Mouse (Mus musculus) midbrain, embryonic 11.5 days (tissue): Measurements from ENCODE around the gene Cbx8. TPM values are rescaled to one million over a fixed set of nuclear protein-coding genes. Genes with fewer than 3 reads are reported as not detected.

Source experiments
- ATAC-seq: fragments of 200-750 bp; cut with Nextera tagmentation; 2 replicates; pipeline ENCODE4 v1.8.0; 2017; ENCODE audit warnings: moderate TSS enrichment, moderate library complexity; ENCODE audit not compliant: low FRiP score
- DNase-seq: peaks from one replicate; pipeline ENCODE4 v3.0.0; 2015; ENCODE audit warnings: low spot score; ENCODE audit errors: missing footprints
- H3K27ac ChIP-seq: fragments of 300-500 bp; sonication (generic); 2 replicates; pipeline ENCODE4 v1.5.1; 2014; ENCODE audit warnings: low read depth, low read length
- H3K27me3 ChIP-seq: fragments of 300-500 bp; sonication (generic); 2 replicates; pipeline ENCODE4 v1.6.1; 2014; ENCODE audit warnings: mild to moderate bottlenecking, low read length, moderate library complexity, mixed read lengths; ENCODE audit not compliant: control insufficient read depth, insufficient read depth
- H3K36me3 ChIP-seq: fragments of 300-500 bp; sonication (generic); 2 replicates; pipeline ENCODE4 v1.6.1; 2014; ENCODE audit warnings: mild to moderate bottlenecking, low read length, moderate library complexity, mixed read lengths; ENCODE audit not compliant: control insufficient read depth, insufficient read depth
- H3K4me1 ChIP-seq: fragments of 300-500 bp; sonication (generic); 2 replicates; pipeline ENCODE4 v1.6.1; 2014; ENCODE audit warnings: low read length; ENCODE audit not compliant: control insufficient read depth, insufficient read depth
- H3K4me2 ChIP-seq: fragments of 300-500 bp; sonication (generic); 2 replicates; pipeline ENCODE4 v1.6.1; 2014; ENCODE audit warnings: mild to moderate bottlenecking, moderate library complexity
- H3K4me3 ChIP-seq: fragments of 300-500 bp; sonication (generic); 2 replicates; pipeline ENCODE4 v1.5.1; 2014; ENCODE audit warnings: low read depth, low read length
- H3K9ac ChIP-seq: fragments of 300-500 bp; sonication (generic); 2 replicates; pipeline ENCODE4 v1.6.1; 2014; ENCODE audit warnings: low read length
- H3K9me3 ChIP-seq: fragments of 300-500 bp; sonication (generic); 2 replicates; pipeline ENCODE4 v1.6.1; 2016; ENCODE audit warnings: low read length; ENCODE audit not compliant: control insufficient read depth
- WGBS: fragments of 180-500 bp; shearing (Covaris S2); extraction: QIAGEN DNeasy Blood & Tissue Kit; methylation state at CpG from one replicate; pipeline ENCODE4 v1.1.7; 2014; 5-methylcytosine and 5-hydroxymethylcytosine counted together
- polyA plus RNA-seq: library from polyadenylated mRNA; unstranded; fragments of >200 nt; fragmentation: Nextera tagmentation; extraction: Ambion mirVana; gene quantifications from 2 replicates; pipeline ENCODE4 v1.2.1, GENCODE M21; 2014

Cbx8 gene
- polyA plus RNA-seq, 1 experiment from 2014 or later, result 11.3 TPM

DNA sequence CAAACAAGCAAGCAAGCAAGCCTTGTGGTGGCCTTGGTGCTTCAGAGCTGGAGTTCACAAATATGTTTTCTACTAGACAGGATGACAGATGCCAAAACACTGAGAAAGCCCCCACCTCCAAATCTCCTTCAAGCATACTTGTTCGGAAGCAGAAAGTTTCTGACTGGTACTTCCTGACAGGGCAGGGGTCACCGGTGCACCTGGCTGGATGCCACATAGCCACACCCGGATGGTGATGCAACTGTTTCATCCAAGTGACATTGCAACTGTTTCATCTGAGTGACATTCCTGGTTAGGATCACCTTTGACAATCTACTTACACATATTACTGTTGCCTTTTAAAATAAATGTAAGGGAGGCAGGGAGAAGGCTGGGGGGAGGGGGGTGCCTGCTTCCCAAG is 43.6 kb downstream of the Cbx8 start:
- Histone ChIP-seq H3K4me1 (peaks cover 16% of the 10 kb centered on the region), H3K27me3 (peaks cover 12% of the 10 kb centered on the region), H3K27ac (no peak overlapping the region), H3K4me2 (no peak overlapping the region), H3K9ac (no peak overlapping the region), H3K36me3 (no peaks in the 10 kb centered on the region), H3K4me3 (no peak overlapping the region), H3K9me3 (no peaks in the 10 kb centered on the region)
- no peak for DNase-seq
- 87% methylated on average over 3 of the region's 3 CpGs for WGBS
- no peak for ATAC-seq

GRCm38 (mm10) chr11:118995448-118995847 is 45.3 kb downstream of the Cbx8 start:
- no peak overlapping the region for H3K9ac ChIP-seq
- no peak overlapping the region for H3K4me2 ChIP-seq
- DNase-seq (no peak), ATAC-seq (no peak)
- H3K27me3 ChIP-seq, result peaks cover 12% of the 10 kb centered on the region
- H3K36me3 ChIP-seq, result no peaks in the 10 kb centered on the region
- peaks cover 16% of the 10 kb centered on the region for H3K4me1 ChIP-seq
- WGBS, result 29% methylated on average over 4 of the region's 4 CpGs
- H3K9me3 ChIP-seq, result no peaks in the 10 kb centered on the region
- no peak overlapping the region for H3K27ac ChIP-seq
- no peak overlapping the region for H3K4me3 ChIP-seq

- Histone ChIP-seq H3K36me3 (no peaks in the 10 kb centered on the region), H3K27me3 (no peaks in the 10 kb centered on the region), H3K9me3 (no peaks in the 10 kb centered on the region), H3K4me1 (no peaks in the 10 kb centered on the region), H3K9ac (no peak overlapping the region), H3K27ac (no peak overlapping the region), H3K4me3 (no peak overlapping the region), H3K4me2 (no peak overlapping the region)
- DNase-seq (no peak), ATAC-seq (no peak)
- WGBS, result 81% methylated on average over 3 of the region's 3 CpGs
Observed at GRCm38 (mm10) chr11:118992781-118993180, 48.0 kb downstream of the Cbx8 start.

DNA sequence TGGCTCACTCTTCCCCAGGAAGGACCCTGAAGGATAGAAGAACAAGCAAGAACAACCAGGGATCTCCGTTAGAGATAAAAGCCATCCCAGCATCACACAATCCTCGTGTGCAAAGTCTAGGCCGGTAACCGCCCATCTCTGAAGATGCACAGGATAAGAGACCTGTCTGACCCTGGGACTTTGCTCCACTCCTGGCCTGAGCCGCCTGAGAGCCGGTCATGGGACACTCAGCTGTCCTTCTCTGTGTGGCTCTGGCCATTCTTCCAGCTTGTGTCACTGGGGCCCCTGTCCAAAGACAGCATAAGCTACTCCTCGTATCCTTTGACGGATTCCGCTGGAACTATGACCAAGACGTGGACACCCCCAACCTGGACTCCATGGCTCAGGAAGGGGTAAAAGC is 52.8 kb downstream of the Cbx8 start, which contains the start of gene Enpp7:
TSS of gene Enpp7 (plus strand) at position 190 of the 400 bp plus-strand sequence.
- Histone ChIP-seq H3K9ac (no peak within 1 kb of the TSS), H3K27ac (no peak within 1 kb of the TSS), H3K4me3 (no peak within 1 kb of the TSS), H3K27me3 (no peaks in the 10 kb centered on the region), H3K4me1 (peaks cover 2% of the 10 kb centered on the region; the same call in 1 of the 2 replicates), H3K9me3 (no peaks in the 10 kb centered on the region), H3K4me2 (no peak within 1 kb of the TSS), H3K36me3 (no peaks in the 10 kb centered on the region)
- ATAC-seq (no peak), DNase-seq (no peak)
- WGBS, result 88% methylated on average over 10 of the region's 10 CpGs

Other genes starting within 250 kb of the Cbx8 start
- gene Rbfox3, start 129.4 kb downstream of the Cbx8 start, polyA plus RNA-seq, result 7.1 and 8.2 TPM in 2 replicates
- not detected in 2 replicates for gene Enpp7, start 52.8 kb downstream of the Cbx8 start, polyA plus RNA-seq
- gene Cbx2, start 18.0 kb downstream of the Cbx8 start, polyA plus RNA-seq, result 66.7 and 70.5 TPM in 2 replicates
- gene Cbx4, start 45.3 kb upstream of the Cbx8 start, polyA plus RNA-seq, result 6.3 and 7.0 TPM in 2 replicates
- 13.3 and 15.2 TPM in 2 replicates for gene Tbc1d16, start 187.5 kb upstream of the Cbx8 start, polyA plus RNA-seq
- 18.6 and 18.9 TPM in 2 replicates for gene Ccdc40, start 187.6 kb upstream of the Cbx8 start, polyA plus RNA-seq
- gene Gaa, start 226.9 kb upstream of the Cbx8 start, polyA plus RNA-seq, result 15.5 and 19.0 TPM in 2 replicates